Mouse (Mus musculus): ENCODE measurements around the gene Lrpap1.

The Lrpap1 gene

GRCm38 (mm10) chr5:35057582-35057981 lies 48.0 kb downstream of the Lrpap1 start:
- peak; percentile 36 for DNase-seq (ENCODE audit: low read depth, low spot score)

- peak; percentile 66 for DNase-seq (ENCODE audit: low read depth, low spot score)
Observed at GRCm38 (mm10) chr5:35056604-35057432, 48.7 kb downstream of the Lrpap1 start, which contains the start of gene Dok7. Gene Dok7 (plus strand): TSS chr5:35056766.

- peak; percentile 58 for DNase-seq (ENCODE audit: low read depth, low spot score)
Observed at GRCm38 (mm10) chr5:35055076-35055475, 50.5 kb downstream of the Lrpap1 start.

GRCm38 (mm10) chr5:35054628-35055027 lies 50.9 kb downstream of the Lrpap1 start:
- DNase-seq (ENCODE audit: low read depth, low spot score): no peak

- peak; percentile 25 for DNase-seq (ENCODE audit: low read depth, low spot score)
Observed at GRCm38 (mm10) chr5:35050541-35050940, 55.0 kb downstream of the Lrpap1 start.

GRCm38 (mm10) chr5:35043110-35043451 lies 62.5 kb downstream of the Lrpap1 start:
- peak; percentile 90 for DNase-seq (ENCODE audit: low read depth, low spot score)

- no peak for DNase-seq (ENCODE audit: low read depth, low spot score)
Observed at GRCm38 (mm10) chr5:35042431-35043109, 63.0 kb downstream of the Lrpap1 start.
